Mouse (Mus musculus) erythroblast, embryonic 14.5 days (primary cell): ENCODE measurements around the gene Cdc26. TPM values are rescaled to one million over a fixed set of nuclear protein-coding genes. Genes with fewer than 3 reads are reported as not detected.

Experiments used
- H3K27me3 ChIP-seq: 2 replicates; pipeline ENCODE4 v1.6.1; 2012; ENCODE audit warnings: inconsistent platforms; ENCODE audit not compliant: control insufficient read depth
- H3K36me3 ChIP-seq: 2 replicates; pipeline ENCODE4 v1.6.1; 2012; ENCODE audit warnings: mild to moderate bottlenecking, inconsistent platforms; ENCODE audit not compliant: control insufficient read depth
- H3K4me1 ChIP-seq: 2 replicates; pipeline ENCODE4 v1.6.1; 2012; ENCODE audit warnings: inconsistent platforms; ENCODE audit not compliant: control insufficient read depth
- H3K4me3 ChIP-seq: replicated peaks from 2 replicates; pipeline ENCODE3; 2012; ENCODE audit warnings: moderate library complexity, mild to moderate bottlenecking, inconsistent platforms
- H3K9me3 ChIP-seq: 2 replicates; pipeline ENCODE4 v1.6.1; 2012; ENCODE audit warnings: low read length, inconsistent platforms, mixed read lengths; ENCODE audit not compliant: control insufficient read depth
- GATA1 ChIP-seq: IDR thresholded peaks from 2 replicates; pipeline ENCODE4 v1.6.1; 2012; ENCODE audit warnings: low read length, inconsistent platforms, mixed read lengths
- TAL1 ChIP-seq: IDR thresholded peaks from 3 replicates; pipeline ENCODE4 v1.6.1; 2012; ENCODE audit warnings: low read length, inconsistent platforms, mixed read lengths
- polyA plus RNA-seq: library from polyadenylated mRNA; stranded (reverse); fragments of >175 nt; gene quantifications from 2 replicates; pipeline ENCODE4 v1.2.3, GENCODE M21; 2012

Gene Cdc26
- polyA plus RNA-seq, 1 experiment: 1.4 TPM

DNA sequence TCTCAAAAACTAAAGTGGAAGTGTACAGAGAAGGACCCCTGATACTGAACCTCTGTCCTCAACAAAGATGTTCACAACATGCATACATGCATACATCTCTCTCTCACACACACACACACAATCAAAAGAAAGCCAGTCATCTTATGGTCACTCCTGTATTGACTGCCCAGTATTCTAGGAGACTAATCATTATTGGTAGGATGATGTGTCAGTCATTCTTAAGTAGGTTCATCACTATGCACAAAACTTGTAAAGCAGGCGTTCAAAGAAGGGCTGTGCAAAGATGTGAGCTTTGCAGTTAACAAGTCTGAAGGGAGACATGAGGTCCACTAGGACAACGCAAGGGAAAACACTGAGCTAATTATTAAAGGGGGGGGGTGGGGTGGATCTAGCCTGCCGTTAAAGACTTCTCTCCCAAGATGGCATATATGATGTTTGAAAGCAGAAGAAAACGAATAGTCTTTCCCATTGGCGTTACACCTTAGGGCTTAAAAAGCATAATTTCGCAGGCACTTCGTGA lies 49.1 kb downstream of the Cdc26 start:
- TF ChIP-seq TAL1 (no peak), GATA1 (no peak)
- Histone ChIP-seq H3K27me3 (no peaks in the 10 kb centered on the region), H3K9me3 (no peaks in the 10 kb centered on the region), H3K4me1 (peaks cover 36% of the 10 kb centered on the region), H3K4me3 (peak overlapping the region; percentile 88), H3K36me3 (peaks cover 26% of the 10 kb centered on the region)

DNA sequence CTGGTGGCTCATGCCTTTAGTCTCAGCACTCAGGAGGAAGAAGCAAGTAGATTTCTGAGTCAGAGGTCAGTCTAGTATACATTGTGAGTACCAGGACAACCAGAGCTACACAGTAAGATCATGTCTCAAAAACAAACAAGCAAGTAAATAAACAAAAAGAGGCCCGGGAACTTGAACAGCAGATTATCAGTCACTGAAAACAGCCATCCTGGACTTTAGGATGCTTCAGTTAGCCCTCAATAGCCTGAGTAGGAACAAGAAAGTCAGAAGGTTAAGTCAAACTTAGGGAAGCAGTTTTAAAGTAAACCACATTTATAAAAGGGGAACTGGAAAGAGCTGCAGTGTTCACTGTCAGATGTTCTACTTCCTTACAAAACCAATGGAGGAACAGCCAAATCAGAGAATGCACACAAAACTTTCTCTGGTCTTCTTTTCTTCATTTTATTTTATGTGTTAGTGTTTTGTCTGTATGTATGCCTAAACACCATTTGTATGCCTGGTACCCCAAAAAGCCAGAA lies 50.8 kb downstream of the Cdc26 start:
- Histone ChIP-seq H3K36me3 (peaks cover 34% of the 10 kb centered on the region), H3K4me3 (no peak overlapping the region), H3K27me3 (no peaks in the 10 kb centered on the region), H3K4me1 (peaks cover 32% of the 10 kb centered on the region), H3K9me3 (no peaks in the 10 kb centered on the region)
- TF ChIP-seq GATA1 (no peak), TAL1 (no peak)

DNA sequence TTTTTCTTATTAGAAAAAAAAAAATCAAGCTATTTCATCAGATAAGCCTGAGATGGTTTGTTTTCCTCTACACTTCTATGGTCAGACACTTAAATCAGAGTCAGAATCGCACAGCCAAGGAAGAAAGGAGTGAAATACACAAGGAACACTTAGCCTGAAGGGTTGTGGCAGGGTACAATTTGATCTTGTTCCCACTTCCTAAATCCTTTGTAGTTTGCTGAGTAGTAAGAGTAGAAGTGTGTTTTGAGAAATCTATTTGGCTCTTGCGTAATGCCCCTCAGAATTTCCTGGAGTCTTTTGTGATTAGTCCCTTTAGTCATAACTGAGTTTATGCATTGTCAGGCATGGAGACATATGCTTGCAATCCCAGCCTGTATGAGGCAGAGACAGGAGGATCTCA lies 59.1 kb downstream of the Cdc26 start:
- Histone ChIP-seq H3K9me3 (no peaks in the 10 kb centered on the region), H3K27me3 (no peaks in the 10 kb centered on the region), H3K4me1 (no peaks in the 10 kb centered on the region), H3K4me3 (no peak overlapping the region), H3K36me3 (peaks cover 76% of the 10 kb centered on the region)
- no peak for TF ChIP-seq GATA1
- no peak for TF ChIP-seq TAL1

DNA sequence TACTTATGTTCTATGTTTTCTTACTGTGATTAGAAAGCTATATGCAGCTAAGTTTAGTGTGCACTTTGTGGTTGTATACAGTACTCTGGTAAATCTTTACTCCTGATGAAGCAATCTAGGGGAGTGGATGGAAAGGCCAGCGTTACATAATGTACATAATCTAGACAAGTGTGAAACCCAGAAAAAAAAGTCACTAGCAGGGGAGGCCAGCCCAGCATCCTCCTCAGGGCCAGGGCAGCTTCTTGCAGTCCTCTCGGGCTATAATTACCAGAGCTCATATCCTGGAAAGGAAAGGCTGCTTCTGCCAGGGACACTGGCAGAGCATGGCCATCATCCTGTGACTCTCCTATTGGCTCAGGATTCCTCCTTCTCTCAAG lies 60.1 kb downstream of the Cdc26 start:
- TF ChIP-seq TAL1 (no peak), GATA1 (no peak)
- H3K27me3 ChIP-seq: no peaks in the 10 kb centered on the region
- H3K4me1 ChIP-seq: no peaks in the 10 kb centered on the region
- H3K9me3 ChIP-seq: peaks cover 2% of the 10 kb centered on the region; the same call in 1 of the 2 replicates
- peaks cover 81% of the 10 kb centered on the region for H3K36me3 ChIP-seq
- no peak overlapping the region for H3K4me3 ChIP-seq

DNA sequence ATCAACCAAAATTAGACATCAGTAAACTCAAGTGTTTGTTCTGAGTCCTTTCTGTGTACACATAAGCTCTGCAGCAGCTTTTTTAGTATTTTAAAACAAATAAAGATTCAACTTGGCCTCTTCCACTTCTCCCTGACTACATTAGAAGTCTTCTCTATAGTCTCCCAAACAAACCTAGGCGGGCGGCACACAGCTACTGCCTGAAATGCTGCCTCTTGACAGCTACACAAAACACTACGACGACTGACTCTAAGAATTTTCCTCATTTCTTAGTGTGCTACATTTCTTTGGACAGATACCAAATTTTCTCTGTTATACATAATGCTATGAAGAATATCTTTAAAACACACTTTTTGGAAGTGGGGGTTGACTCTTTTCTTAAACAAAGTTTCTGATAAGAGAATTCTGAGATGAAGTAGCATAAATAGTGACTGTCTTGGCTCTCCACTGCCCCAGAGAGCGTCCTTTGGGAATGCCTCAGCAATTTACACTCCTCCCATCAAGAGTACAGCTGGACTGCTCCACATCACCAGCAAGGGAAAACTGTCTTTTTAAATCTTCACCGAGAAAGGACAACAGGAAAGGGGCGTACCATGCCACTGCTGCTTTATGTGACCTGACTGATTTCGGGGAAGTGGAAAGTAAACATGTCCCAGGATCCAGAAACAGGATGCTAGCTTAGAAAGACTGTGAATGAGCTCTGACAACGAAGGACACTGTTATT lies 60.7 kb downstream of the Cdc26 start:
- no peaks in the 10 kb centered on the region for H3K27me3 ChIP-seq
- peaks cover 2% of the 10 kb centered on the region; the same call in 1 of the 2 replicates for H3K9me3 ChIP-seq
- TF ChIP-seq TAL1: no peak
- no peak for TF ChIP-seq GATA1
- H3K36me3 ChIP-seq: peaks cover 80% of the 10 kb centered on the region
- H3K4me3 ChIP-seq: no peak overlapping the region
- no peaks in the 10 kb centered on the region for H3K4me1 ChIP-seq

DNA sequence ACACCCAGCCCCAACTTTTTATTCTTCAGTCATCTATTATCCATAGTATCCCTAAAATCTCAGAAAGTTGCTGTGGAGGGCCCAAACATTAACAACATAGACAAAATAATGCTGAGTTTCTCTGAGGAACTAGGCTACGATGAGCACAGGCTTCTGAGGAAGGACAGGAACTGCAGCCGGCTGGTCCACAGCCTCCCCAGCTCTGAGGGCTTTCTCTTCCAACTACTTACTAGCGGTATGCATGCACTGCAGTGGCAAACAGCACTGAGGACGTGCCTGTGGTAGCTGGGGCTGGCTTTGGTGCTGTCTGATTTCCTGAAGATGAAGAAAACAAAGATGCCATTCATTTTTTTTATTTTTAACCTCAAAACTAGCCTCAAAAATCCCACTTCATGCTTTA lies 62.6 kb downstream of the Cdc26 start:
- Histone ChIP-seq H3K27me3 (no peaks in the 10 kb centered on the region), H3K4me3 (no peak overlapping the region), H3K4me1 (no peaks in the 10 kb centered on the region), H3K36me3 (peaks cover 79% of the 10 kb centered on the region), H3K9me3 (peaks cover 2% of the 10 kb centered on the region; the same call in 1 of the 2 replicates)
- no peak for TF ChIP-seq GATA1
- TF ChIP-seq TAL1: no peak

DNA sequence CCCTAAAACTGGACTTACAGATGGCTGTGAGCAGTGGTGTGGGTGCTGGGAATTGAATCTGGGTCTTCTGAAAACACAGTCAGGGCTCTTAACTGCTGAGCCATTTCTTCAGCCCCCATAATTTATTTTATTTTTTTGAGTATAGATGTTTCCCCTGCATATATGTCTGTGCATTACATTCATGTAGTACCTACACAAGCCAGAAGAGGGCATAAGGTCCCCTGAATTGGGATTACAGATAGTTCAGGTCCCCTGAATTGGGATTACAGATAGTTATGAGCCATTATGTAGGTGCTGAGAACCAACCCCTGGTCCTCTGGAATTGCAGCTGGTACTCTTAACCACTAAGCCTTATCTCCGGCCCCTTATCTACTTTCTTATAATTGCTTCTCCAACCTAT lies 64.4 kb downstream of the Cdc26 start:
- H3K27me3 ChIP-seq: no peaks in the 10 kb centered on the region
- TF ChIP-seq GATA1 (no peak), TAL1 (no peak)
- H3K36me3 ChIP-seq: peaks cover 81% of the 10 kb centered on the region
- no peaks in the 10 kb centered on the region for H3K4me1 ChIP-seq
- H3K4me3 ChIP-seq: no peak overlapping the region
- H3K9me3 ChIP-seq: peaks cover 2% of the 10 kb centered on the region; the same call in 1 of the 2 replicates

DNA sequence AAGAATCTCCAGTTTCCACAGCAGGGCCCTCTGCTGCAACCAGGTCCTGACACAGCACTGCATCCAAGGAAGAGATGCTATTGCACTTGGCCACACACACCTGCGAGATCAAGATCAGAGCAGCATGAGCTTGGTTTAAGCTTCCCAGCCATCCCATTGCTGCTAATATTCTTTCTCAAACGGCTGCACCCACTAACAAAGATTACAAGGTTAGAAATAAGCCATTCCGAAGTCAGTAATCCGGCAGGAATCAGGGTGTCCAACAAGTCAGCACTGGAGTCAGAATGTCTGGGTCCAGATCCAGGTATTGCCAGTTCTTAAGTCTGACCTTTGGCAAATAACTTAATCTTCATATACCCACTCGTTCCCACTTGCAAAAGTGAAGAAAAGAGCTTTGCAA lies 69.9 kb downstream of the Cdc26 start:
- TF ChIP-seq GATA1: no peak
- TF ChIP-seq TAL1: no peak
- Histone ChIP-seq H3K4me1 (no peaks in the 10 kb centered on the region), H3K36me3 (peaks cover 88% of the 10 kb centered on the region), H3K4me3 (no peak overlapping the region), H3K27me3 (no peaks in the 10 kb centered on the region), H3K9me3 (no peaks in the 10 kb centered on the region)

Other genes with a start within 250 kb of the Cdc26 start
- not detected in 2 replicates for gene Zfp37, start 177.6 kb downstream of the Cdc26 start, polyA plus RNA-seq
- gene Slc31a2, start 146.1 kb downstream of the Cdc26 start, polyA plus RNA-seq: not detected in 2 replicates
- 1.4 TPM in 2 replicates for gene Fkbp15, start 48.1 kb downstream of the Cdc26 start, polyA plus RNA-seq
- 0.09 and 0.15 TPM in 2 replicates for gene Slc31a1, start 47.9 kb downstream of the Cdc26 start, polyA plus RNA-seq
- gene Prpf4, start 155 bp upstream of the Cdc26 start, polyA plus RNA-seq: 0.17 TPM in 2 replicates
- gene Rnf183, start 26.6 kb upstream of the Cdc26 start, polyA plus RNA-seq: not detected in 2 replicates
- gene Wdr31, start 62.3 kb upstream of the Cdc26 start, polyA plus RNA-seq: not detected in 2 replicates
- gene Bspry, start 71.4 kb upstream of the Cdc26 start, polyA plus RNA-seq: 0.03 TPM in 1 of 2 replicates, not detected in the other
- gene Hdhd3, start 94.8 kb upstream of the Cdc26 start, polyA plus RNA-seq: 0.29 and 0.59 TPM in 2 replicates
- 666 and 744 TPM in 2 replicates for gene Alad, start 111.3 kb upstream of the Cdc26 start, polyA plus RNA-seq
- gene Pole3, start 116.4 kb upstream of the Cdc26 start, polyA plus RNA-seq: 8.0 and 9.7 TPM in 2 replicates
- gene 4933430I17Rik, start 116.7 kb upstream of the Cdc26 start, polyA plus RNA-seq: not detected in 2 replicates
- 0.02 and 0.13 TPM in 2 replicates for gene Rgs3, start 151.2 kb upstream of the Cdc26 start, polyA plus RNA-seq